Mouse (Mus musculus) layer of hippocampus, postnatal 10 days (tissue): ENCODE data around the gene Vmn2r69. TPM values are rescaled to one million over a fixed set of nuclear protein-coding genes. Genes with fewer than 3 reads are reported as not detected.

Experiments
- DNase-seq, 2 experiments: peaks; one replicate each; pipeline ENCODE4 v3.0.0; 2021; ENCODE audit warnings: low spot score in 2 of 2
- long read RNA-seq: library from polyadenylated mRNA; stranded (forward); transcript quantifications from one replicate; pipeline ENCODE4 v2.0.0, GENCODE M21; 2023
- total RNA-seq, 2 experiments: library from RNA; stranded (reverse); gene quantifications; 2 replicates each; pipeline ENCODE4 v1.2.3; 2021

Gene Vmn2r69
- total RNA-seq, result not detected
- long read RNA-seq, result 0 reads

DNA sequence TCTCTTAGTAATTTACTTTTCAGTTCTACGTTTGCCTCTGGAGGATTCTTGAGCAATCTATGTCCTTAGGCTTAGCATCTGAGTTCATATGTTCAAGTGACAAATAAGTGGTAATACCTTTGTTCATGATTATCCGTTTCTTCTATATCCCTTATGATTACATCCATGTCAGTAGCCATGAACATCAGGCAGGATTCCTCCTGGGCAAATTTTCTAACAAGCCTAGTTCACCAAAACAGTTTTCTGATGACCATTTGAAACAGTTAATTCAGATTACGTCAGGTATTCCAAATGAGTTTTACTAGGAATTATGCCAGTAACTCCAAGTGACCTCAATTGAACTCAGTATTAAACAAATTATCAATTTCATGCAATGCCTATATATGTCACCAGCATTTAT, at the start of gene Vmn2r69:
Vmn2r69 (minus strand) TSS at position 101 of the 400 bp plus-strand sequence.
- DNase-seq, result no peak

Other genes starting within 250 kb of the Vmn2r69 start
- gene Vmn2r68, start 178.1 kb downstream of the Vmn2r69 start, total RNA-seq, result not detected
- not detected for gene Vmn2r71, start 147.2 kb upstream of the Vmn2r69 start, total RNA-seq
- gene Vmn2r70, start 153.3 kb upstream of the Vmn2r69 start, total RNA-seq, result not detected